Mouse (Mus musculus) embryonic fibroblast, embryonic 13.5 days (primary cell): ENCODE results near the gene Pak6. TPM values are rescaled to one million over a fixed set of nuclear protein-coding genes. Genes with fewer than 3 reads are reported as not detected.

Source experiments
- H3K27ac ChIP-seq: 2 replicates; pipeline ENCODE4 v1.5.1; 2012; ENCODE audit warnings: low read length, control low read depth, inconsistent platforms; ENCODE audit not compliant: insufficient read depth
- H3K4me1 ChIP-seq: 2 replicates; pipeline ENCODE4 v1.6.1; 2011; ENCODE audit warnings: low read length; ENCODE audit not compliant: control insufficient read depth, insufficient read depth
- H3K4me3 ChIP-seq: 2 replicates; pipeline ENCODE4 v1.5.1; 2011; ENCODE audit warnings: mild to moderate bottlenecking, control low read depth, low read length; ENCODE audit not compliant: insufficient read depth
- CTCF ChIP-seq: IDR thresholded peaks from 2 replicates; pipeline ENCODE4 v1.5.1; 2011; ENCODE audit warnings: mild to moderate bottlenecking, control low read depth, low read length, moderate library complexity, borderline replicate concordance; ENCODE audit not compliant: insufficient read depth
- POLR2A ChIP-seq: IDR thresholded peaks from 2 replicates; pipeline ENCODE4 v1.6.1; 2011; ENCODE audit warnings: low read depth, mild to moderate bottlenecking, control low read depth, low read length, moderate library complexity
- polyA plus RNA-seq: library from polyadenylated mRNA; stranded (reverse); fragments of >200 nt; gene quantifications from 2 replicates; pipeline ENCODE4 v1.2.4, GENCODE M21; 2011; ENCODE audit warnings: low read depth; ENCODE audit not compliant: missing spikeins, insufficient read length

The Pak6 gene
- polyA plus RNA-seq, 1 experiment = 0.19 TPM

GRCm38 (mm10) chr2:118693370-118693966, 30.4 kb downstream of the Pak6 start:
- Histone ChIP-seq H3K4me3 (no peak overlapping the region), H3K27ac (no peak overlapping the region), H3K4me1 (no peaks in the 10 kb centered on the region)
- TF ChIP-seq POLR2A = no peak
- no peak; the same call in 1 of the 2 replicates for TF ChIP-seq CTCF

DNA sequence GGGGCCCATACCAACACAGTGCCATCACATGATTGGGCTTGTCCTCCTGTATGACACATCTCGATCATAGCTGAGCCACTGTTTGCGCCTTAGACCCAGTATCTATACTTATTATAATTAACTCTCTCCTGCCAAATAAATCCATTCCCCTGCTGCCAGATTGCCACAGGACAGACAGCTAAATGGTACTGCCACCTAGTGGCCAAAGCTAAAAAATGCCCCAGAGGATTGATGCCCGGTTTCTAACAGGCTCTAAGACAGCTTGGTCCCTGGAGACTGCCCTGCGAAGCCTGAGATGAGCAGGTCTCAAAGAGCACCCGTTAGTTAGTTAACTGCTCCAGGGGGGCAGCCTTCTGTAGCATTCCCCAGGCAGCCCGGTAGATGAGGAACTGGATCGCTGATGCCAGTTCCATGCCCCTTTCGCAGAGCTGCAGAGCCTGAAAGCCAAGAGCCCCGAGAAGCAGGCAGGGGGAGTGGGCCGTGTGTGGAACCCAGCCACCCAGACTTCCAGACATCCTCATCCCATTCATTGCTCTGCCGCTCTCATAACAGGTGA, 32.7 kb downstream of the Pak6 start:
- H3K27ac ChIP-seq = no peak overlapping the region

GRCm38 (mm10) chr2:118696451-118697308, 33.6 kb downstream of the Pak6 start:
- no peaks in the 10 kb centered on the region for H3K4me1 ChIP-seq
- no peak overlapping the region for H3K4me3 ChIP-seq
- H3K27ac ChIP-seq = no peak overlapping the region
- TF ChIP-seq CTCF (no peak), POLR2A (no peak)

More for the DNA sequence above, 32.7 kb downstream of the Pak6 start:
- no peaks in the 10 kb centered on the region for H3K4me1 ChIP-seq
- H3K4me3 ChIP-seq = no peak overlapping the region
- no peak for TF ChIP-seq CTCF
- no peak for TF ChIP-seq POLR2A

GRCm38 (mm10) chr2:118697311-118697877, 34.3 kb downstream of the Pak6 start:
- no peak overlapping the region for H3K4me3 ChIP-seq
- no peaks in the 10 kb centered on the region for H3K4me1 ChIP-seq
- no peak overlapping the region for H3K27ac ChIP-seq
- TF ChIP-seq CTCF (no peak), POLR2A (no peak)

DNA sequence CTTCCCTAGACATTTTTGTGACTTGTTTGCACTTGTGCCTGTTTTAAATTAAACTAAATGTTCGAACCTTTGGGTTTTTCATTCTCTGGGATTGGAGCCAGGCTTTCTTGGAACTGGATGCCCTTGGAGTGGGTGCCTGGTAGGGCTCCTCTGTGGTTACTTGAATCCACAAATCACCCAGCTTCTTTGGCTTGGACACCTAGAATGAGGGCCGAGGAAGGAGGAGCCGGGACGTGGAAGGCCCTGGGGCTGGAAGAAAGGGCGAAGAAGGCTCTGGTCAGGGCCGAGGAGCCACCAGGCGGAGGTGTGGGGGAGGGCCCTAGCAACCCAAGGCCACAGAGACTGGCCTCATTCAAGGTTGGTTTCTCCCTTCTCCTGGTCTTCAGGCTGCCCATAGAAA, 34.9 kb downstream of the Pak6 start:
- Histone ChIP-seq H3K27ac (no peak overlapping the region), H3K4me1 (no peaks in the 10 kb centered on the region), H3K4me3 (no peak overlapping the region)
- no peak for TF ChIP-seq CTCF
- TF ChIP-seq POLR2A = no peak

DNA sequence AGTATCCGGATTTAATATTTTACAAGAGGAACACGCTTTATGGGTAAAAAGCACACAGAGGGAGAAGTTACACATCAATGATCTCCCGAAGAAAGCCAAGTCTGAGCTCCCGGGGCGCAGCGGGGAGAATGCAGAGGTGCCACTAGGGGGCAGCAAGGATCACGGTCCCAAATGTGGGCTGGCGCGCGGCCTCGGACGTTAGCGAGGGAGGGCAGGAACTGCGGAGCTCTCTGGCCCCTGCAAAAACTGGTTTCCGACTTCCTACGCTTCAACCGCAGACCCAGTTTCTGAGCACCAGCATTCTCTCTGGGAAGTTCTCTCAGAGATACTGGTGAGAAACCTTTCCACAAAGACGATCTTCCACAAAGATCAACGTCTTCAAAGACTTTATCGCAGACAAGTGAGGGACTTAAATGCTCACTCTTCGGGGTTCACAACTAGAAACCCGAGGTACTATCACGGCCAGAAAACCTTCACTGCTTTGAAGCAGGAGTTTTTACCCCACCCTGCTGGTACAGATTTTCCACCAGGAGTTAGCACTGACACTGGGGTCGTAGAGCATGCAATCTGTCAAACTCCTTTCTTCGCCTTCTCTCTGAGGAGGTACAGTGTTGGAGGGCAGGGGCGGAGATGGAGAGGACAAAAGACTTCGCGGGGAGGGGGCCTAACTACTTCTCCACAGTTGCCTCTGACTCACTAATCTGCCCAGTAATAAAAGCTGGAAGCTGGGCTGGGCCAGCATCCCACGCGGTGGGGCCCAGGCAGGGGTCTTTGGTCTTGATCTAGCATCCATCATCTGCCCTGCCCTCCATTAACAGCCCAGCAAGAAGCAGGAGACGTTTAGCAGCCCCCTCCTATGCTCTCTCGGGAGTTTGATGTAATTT, 37.3 kb downstream of the Pak6 start:
- Histone ChIP-seq H3K27ac (no peak overlapping the region), H3K4me3 (no peak overlapping the region), H3K4me1 (no peaks in the 10 kb centered on the region)
- no peak for TF ChIP-seq POLR2A
- peak; percentile 77 for TF ChIP-seq CTCF

GRCm38 (mm10) chr2:118701161-118701560, 38.1 kb downstream of the Pak6 start:
- Histone ChIP-seq H3K4me1 (no peaks in the 10 kb centered on the region), H3K27ac (no peak overlapping the region), H3K4me3 (no peak overlapping the region)
- TF ChIP-seq POLR2A (no peak), CTCF (no peak)

DNA sequence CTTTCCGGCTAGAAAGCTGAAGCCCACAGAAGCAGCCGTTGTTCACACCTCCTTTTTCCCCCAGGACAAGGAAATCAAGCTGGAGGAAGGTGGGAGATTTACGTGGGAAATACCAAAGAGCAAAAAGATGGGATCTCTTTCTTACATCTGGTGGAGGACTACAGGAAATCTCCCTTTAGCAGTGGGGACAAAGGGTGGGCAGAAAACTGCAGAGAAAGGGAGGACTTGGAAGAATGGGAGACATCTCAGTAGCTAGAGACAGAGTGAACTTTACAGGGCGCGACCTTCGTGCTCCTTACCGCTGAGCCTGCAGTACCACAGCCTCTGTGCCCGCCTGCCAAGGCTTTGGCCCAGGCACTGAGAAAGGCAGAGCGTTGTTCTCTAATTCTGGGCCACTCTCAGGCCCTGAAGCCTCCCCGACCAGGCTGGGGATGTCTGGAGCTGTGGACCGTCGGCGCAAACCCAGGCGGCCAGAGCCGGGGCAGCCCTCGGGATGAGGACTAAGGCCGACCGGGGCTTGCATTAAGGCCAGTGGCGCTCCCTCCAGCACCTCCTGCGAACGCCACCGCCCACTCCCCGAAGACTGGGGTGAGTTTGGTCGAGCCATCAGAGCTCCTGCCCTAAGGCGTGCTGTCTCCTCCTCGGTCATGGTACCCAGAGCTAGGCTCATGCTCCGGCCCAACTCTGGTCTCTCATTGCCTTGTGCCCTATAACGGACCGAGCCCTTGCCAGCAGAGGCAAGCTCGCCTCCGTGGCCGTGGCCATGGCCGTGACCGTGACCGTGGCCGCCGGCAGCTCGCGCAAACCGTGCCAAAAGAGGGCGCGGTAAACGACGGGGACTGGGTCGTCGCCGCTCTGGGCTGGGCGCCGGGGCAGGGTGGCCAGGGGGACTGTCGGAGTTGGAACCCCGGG, 39.1 kb downstream of the Pak6 start:
- no peak overlapping the region for H3K4me3 ChIP-seq
- no peak overlapping the region for H3K27ac ChIP-seq
- TF ChIP-seq CTCF = no peak
- TF ChIP-seq POLR2A = no peak
- H3K4me1 ChIP-seq = no peaks in the 10 kb centered on the region
